Mouse (Mus musculus): Measurements from ENCODE around the gene Elmo1. TPM values are rescaled to one million over a fixed set of nuclear protein-coding genes. Genes with fewer than 3 reads are reported as not detected.
A peak's percentile ranks its signal among the peaks of the same experiment; 100 is the strongest.

Elmo1 gene
- total RNA-seq, 4 experiments from 2014 or later: 7.0 to 9.4 (median 7.7) TPM

GRCm38 (mm10) chr13:20378869-20379268, 288.5 kb downstream of the Elmo1 start:
- DNase-seq (ENCODE audit: low spot score): no peak

GRCm38 (mm10) chr13:20383875-20384274, 293.5 kb downstream of the Elmo1 start:
- DNase-seq (ENCODE audit: low spot score): no peak

- no peak for DNase-seq (ENCODE audit: low spot score)
Measured at GRCm38 (mm10) chr13:20384846-20385245, 294.4 kb downstream of the Elmo1 start.

GRCm38 (mm10) chr13:20385423-20385822, 295.0 kb downstream of the Elmo1 start:
- no peak for DNase-seq (ENCODE audit: low spot score)

- peak; percentile 46 for DNase-seq (ENCODE audit: low spot score)
Measured at GRCm38 (mm10) chr13:20386462-20387141, 296.2 kb downstream of the Elmo1 start.

- DNase-seq (ENCODE audit: low spot score): no peak
Measured at GRCm38 (mm10) chr13:20392824-20393598, 302.6 kb downstream of the Elmo1 start.

GRCm38 (mm10) chr13:20397744-20398143, 307.3 kb downstream of the Elmo1 start:
- DNase-seq (ENCODE audit: low spot score): no peak

- peak; percentile 22 for DNase-seq (ENCODE audit: low spot score)
Measured at GRCm38 (mm10) chr13:20398311-20398710, 307.9 kb downstream of the Elmo1 start.

GRCm38 (mm10) chr13:20404530-20404929, 314.1 kb downstream of the Elmo1 start:
- DNase-seq (ENCODE audit: low spot score): no peak

- no peak for DNase-seq (ENCODE audit: low spot score)
Measured at GRCm38 (mm10) chr13:20406470-20407213, 316.2 kb downstream of the Elmo1 start.

- no peak for DNase-seq (ENCODE audit: low spot score)
Measured at GRCm38 (mm10) chr13:20410306-20411101, 320.1 kb downstream of the Elmo1 start.

GRCm38 (mm10) chr13:20416691-20417660, 326.6 kb downstream of the Elmo1 start:
- DNase-seq (ENCODE audit: low spot score): no peak

- DNase-seq (ENCODE audit: low spot score): no peak
Measured at GRCm38 (mm10) chr13:20430998-20431397, 340.6 kb downstream of the Elmo1 start.

GRCm38 (mm10) chr13:20433221-20433858, 342.9 kb downstream of the Elmo1 start:
- peak; percentile 26 for DNase-seq (ENCODE audit: low spot score)

- no peak for DNase-seq (ENCODE audit: low spot score)
Measured at GRCm38 (mm10) chr13:20434071-20434470, 343.7 kb downstream of the Elmo1 start.

GRCm38 (mm10) chr13:20439488-20439887, 349.1 kb downstream of the Elmo1 start:
- no peak for DNase-seq (ENCODE audit: low spot score)

- DNase-seq (ENCODE audit: low spot score): no peak
Measured at GRCm38 (mm10) chr13:20450831-20451353, 360.5 kb downstream of the Elmo1 start.

GRCm38 (mm10) chr13:20454357-20454756, 364.0 kb downstream of the Elmo1 start:
- no peak for DNase-seq (ENCODE audit: low spot score)

- DNase-seq (ENCODE audit: low spot score): no peak
Measured at GRCm38 (mm10) chr13:20460096-20460495, 369.7 kb downstream of the Elmo1 start.

GRCm38 (mm10) chr13:20461616-20462015, 371.2 kb downstream of the Elmo1 start:
- DNase-seq (ENCODE audit: low spot score): no peak
